Mouse (Mus musculus): Measurements from ENCODE around the gene Dstyk. TPM values are rescaled to one million over a fixed set of nuclear protein-coding genes. Genes with fewer than 3 reads are reported as not detected.

Gene Dstyk
- total RNA-seq (2023; ENCODE audit: inconsistent age) = 21.6 to 26.0 TPM (median 24.0 TPM) in 4 replicates

DNA sequence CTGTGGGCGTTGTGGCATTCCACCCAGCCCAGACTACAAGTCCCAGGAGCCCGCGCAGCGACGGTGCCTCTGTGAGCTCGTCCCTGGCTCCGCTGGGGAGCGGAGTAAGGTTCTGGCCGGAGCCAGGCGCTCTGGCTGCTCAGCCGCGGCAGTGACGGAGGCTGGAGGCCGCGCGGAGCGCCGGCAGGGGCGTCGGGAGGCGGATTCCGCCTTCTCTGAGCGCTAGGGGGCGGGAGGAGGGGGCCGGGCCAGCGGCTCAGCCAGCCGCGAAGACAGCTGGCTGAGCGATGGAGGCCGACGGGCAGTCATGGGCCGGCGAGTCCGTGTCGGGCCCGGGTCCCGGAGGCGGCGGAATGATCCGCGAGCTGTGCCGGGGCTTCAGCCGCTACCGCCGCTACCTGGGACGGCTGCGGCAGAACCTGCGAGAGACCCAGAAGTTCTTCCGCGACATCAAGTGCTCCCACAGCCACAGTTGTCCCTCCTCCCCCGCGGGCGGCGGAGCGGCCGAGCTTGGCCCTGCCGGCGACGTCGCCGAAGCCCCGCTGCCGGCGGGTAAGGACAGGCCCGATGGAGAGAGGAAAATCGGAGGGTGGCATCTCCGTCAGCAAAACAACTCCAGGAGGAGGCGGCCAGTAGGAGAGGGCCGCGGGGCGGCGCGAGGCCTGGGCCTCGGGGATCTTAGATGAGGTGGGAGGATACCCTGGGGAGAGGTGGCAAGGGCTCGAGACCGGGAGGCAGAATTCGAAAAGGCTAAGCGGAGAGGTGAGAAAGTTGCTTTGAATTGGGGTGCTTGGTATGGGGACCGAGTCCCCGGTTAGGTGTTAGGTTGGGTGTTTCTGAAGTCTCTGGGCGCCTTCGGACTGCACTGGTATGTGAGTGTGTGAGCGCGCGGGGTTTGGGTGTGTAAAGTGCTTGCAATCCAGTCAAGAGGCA is at the start of gene Dstyk:
Dstyk (plus strand) TSS at position 237 of the 933 bp plus-strand sequence.

DNA sequence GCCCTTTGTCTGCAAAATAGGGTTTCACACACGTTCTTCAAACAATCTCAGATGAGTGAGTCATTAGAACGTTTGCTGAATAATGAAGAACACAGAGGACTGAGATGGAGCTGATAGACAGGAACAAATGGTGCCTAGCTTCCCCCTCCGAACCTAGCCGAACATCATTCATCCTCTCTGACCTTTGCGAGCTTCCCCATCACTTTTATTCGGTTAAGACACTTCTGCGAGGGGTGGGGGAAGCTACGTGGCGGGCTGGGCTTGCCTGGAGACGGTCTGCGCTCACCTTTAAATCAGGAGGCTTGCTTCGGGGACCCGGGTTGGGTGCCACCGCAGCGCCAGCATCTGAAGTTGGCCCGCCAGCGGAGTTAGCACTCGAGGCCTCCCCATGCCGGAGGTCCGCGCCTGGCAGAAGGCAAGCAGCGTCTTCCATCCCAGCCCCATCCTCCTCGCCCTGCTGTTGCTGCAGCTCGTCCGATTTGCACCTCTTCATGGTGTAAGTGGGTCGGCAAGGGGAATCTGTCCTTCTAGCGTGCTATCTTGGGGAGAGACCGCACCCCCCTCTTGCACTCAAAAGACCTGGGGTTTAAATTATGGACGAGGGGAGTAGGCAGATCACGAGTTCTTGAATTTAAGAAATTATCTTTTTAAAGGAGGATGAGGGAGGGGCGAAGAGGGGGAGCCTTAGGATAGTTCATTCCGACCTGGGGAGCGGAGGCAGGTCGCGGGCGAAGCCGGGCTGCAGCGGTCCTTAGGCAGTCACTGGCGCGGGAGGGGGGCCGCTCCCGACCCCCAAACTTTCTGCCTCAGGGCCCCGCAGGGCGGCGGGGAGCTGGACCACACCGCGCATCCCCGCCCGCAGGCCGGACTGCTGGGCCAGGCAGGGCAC is 26.4 kb upstream of the Dstyk start, which contains the start of gene Tmcc2:
Tmcc2 (minus strand) TSS at position 591 of the 889 bp plus-strand sequence.

DNA sequence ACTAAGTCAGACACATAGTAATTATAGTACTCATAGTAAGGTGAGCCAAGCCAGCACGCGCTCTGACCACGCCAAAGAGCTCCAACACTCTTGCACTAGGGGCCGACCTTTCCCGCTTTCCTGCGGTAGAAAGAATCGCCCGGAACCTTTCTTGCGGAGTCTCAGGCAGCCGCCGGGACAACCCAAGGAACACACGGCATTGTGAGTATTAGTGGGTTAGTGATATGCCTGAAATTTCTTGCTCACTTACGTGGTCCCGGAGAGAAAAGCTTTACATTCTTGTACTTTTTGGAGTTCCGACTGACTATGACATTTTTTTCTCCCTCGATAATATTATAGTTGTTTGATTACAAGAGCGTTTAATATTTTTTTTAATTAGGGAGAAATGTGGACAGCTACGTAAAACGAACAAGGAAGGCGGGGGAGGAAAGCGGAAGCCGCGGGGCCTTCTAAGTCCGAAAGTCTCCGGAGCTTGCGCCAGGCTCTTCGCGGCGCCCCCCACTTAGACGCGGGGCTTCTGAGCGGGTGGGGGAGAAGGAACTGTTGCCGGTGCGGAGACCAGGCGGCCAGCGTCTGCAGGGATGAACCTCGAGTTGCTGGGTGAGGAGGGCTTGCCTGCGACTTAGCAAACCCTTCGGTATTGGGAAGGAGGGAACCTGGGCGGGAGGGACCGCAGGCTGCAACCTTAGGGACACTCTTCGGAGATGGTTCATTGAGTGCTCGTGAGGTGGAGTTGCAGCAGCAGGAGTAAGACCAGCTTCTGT is 59.8 kb downstream of the Dstyk start, which contains the start of gene Rbbp5:
Rbbp5 (plus strand) TSS at position 438 of the 764 bp plus-strand sequence.

DNA sequence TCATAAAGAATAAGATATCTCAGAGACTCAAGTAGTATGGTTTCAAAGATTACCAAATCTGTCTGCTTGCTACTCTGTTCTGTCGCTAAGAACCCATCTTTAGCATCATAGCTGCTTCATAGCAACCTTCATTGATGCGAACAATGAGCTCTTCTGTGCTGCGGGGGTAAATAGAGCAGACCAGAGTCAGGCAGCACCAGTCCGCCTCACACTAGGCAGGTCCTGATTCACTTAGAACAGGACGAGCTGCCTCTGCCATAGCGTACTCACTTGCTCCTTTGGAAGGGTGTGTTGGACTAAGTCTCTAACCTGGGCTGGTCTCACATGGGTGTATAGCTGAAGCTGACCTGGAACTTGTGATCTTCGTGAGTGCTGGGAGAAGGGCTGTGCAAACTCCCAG is 88.7 kb downstream of the Dstyk start, which contains the start of gene Tmem81:
Tmem81 (plus strand) TSS at position 173 of the 400 bp plus-strand sequence.

Other genes with a start within 250 kb of the Dstyk start
- gene Lemd1, start 226.1 kb upstream of the Dstyk start, total RNA-seq (2023; ENCODE audit: inconsistent age) = not detected in 4 replicates
- not detected in 4 replicates for gene AC124108.1, start 226.1 kb upstream of the Dstyk start, total RNA-seq (2023; ENCODE audit: inconsistent age)
- not detected in 4 replicates for gene Gm10188, start 187.8 kb upstream of the Dstyk start, total RNA-seq (2023; ENCODE audit: inconsistent age)
- 0.12 to 0.13 TPM (median 0.12 TPM) in 3 of 4 replicates, not detected in the other for gene Klhdc8a, start 118.9 kb upstream of the Dstyk start, total RNA-seq (2023; ENCODE audit: inconsistent age)
- 119 to 125 TPM (median 122 TPM) in 4 replicates for gene Nuak2, start 101.4 kb upstream of the Dstyk start, total RNA-seq (2023; ENCODE audit: inconsistent age)
- gene Tmcc2, start 26.3 kb upstream of the Dstyk start, total RNA-seq (2023; ENCODE audit: inconsistent age) = 0.24 to 0.87 TPM (median 0.66 TPM) in 4 replicates
- 51.6 to 66.4 TPM (median 52.5 TPM) in 4 replicates for gene Rbbp5, start 59.8 kb downstream of the Dstyk start, total RNA-seq (2023; ENCODE audit: inconsistent age)
- 11.5 to 13.3 TPM (median 12.3 TPM) in 4 replicates for gene Tmem81, start 88.7 kb downstream of the Dstyk start, total RNA-seq (2023; ENCODE audit: inconsistent age)
- 7.8 to 14.7 TPM (median 12.6 TPM) in 4 replicates for gene Cntn2, start 125.7 kb downstream of the Dstyk start, total RNA-seq (2023; ENCODE audit: inconsistent age)